ENCODE assay signal across 7 mouse cellular contexts in genomic region chr19:41914592-41914882, GRCm38 (mm10). TPM values are rescaled to one million over a fixed set of nuclear protein-coding genes. Genes with fewer than 3 reads are reported as not detected.
DNase-seq lines count a peak whose midpoint lies in the region; ATAC-seq and TF ChIP-seq lines count a peak whose summit lies in the region.
"Not testable (repeated sequence)": the region's sequence is repeated elsewhere in the genome, so short reads cannot be mapped to it uniquely, and the experiment has no call there.

No protein-coding gene starts in this region.

- H3K79me2 ChIP-seq in MEL (ENCODE audit: control insufficient read depth, insufficient read depth, low read length, poor library complexity) = peaks cover 33% of the 10 kb centered on the region

- DNase-seq in MEL (ENCODE audit: low read depth, low spot score) = peak; percentile 54
- DNase-seq in forebrain, embryonic 10.5 days (ENCODE audit: extremely low spot score, low spot score); lung, embryonic 14.5 days: not testable (repeated sequence)

- peaks cover 26 to 27% of the 10 kb centered on the region in 2 experiments for H3K36me3 ChIP-seq in MEL (ENCODE audit: control insufficient read depth in 1 of 2, insufficient read depth in 2 of 2, low read length in 2 of 2)
- peaks cover 54% of the 10 kb centered on the region for H3K36me3 ChIP-seq in forebrain, embryonic 10.5 days (replicated peaks)
- H3K36me3 ChIP-seq in heart, embryonic 15.5 days = peaks cover 37% of the 10 kb centered on the region
- peaks cover 29% of the 10 kb centered on the region for H3K36me3 ChIP-seq in intestine, postnatal 0 days (ENCODE audit: control insufficient read depth, insufficient read depth)
- peaks cover 41% of the 10 kb centered on the region for H3K36me3 ChIP-seq in limb, embryonic 13.5 days
- H3K36me3 ChIP-seq in lung, embryonic 14.5 days (ENCODE audit: insufficient read depth) = peaks cover 46% of the 10 kb centered on the region
- H3K36me3 ChIP-seq in midbrain, embryonic 16.5 days (ENCODE audit: control insufficient read depth, insufficient read depth, low read length) = peaks cover 22% of the 10 kb centered on the region

- H3K4me1 ChIP-seq in MEL (ENCODE audit: control insufficient read depth in 1 of 2, insufficient read depth in 2 of 2, low read length in 2 of 2) = peaks cover 9 to 16% of the 10 kb centered on the region in 2 experiments
- peaks cover 26% of the 10 kb centered on the region for H3K4me1 ChIP-seq in forebrain, embryonic 10.5 days
- H3K4me1 ChIP-seq in heart, embryonic 15.5 days (replicated peaks) = peaks cover 20% of the 10 kb centered on the region
- not testable (repeated sequence) for H3K4me1 ChIP-seq in intestine, postnatal 0 days (replicated peaks; ENCODE audit: control insufficient read depth, insufficient read depth, low read length); lung, embryonic 14.5 days (ENCODE audit: insufficient read depth)
- H3K4me1 ChIP-seq in limb, embryonic 13.5 days = peaks cover 28% of the 10 kb centered on the region
- H3K4me1 ChIP-seq in midbrain, embryonic 16.5 days (ENCODE audit: control insufficient read depth, insufficient read depth, low read length) = peaks cover 25% of the 10 kb centered on the region

- peak overlapping the region; percentile 75 for H3K4me2 ChIP-seq in heart, embryonic 15.5 days
- peak overlapping the region; percentile 85 for H3K4me2 ChIP-seq in intestine, postnatal 0 days (replicated peaks; ENCODE audit: low read depth)
- H3K4me2 ChIP-seq in limb, embryonic 13.5 days (replicated peaks) = peak overlapping the region; percentile 94
- H3K4me2 ChIP-seq in lung, embryonic 14.5 days = peak overlapping the region; percentile 76; the same call in 1 of the 2 replicates
- H3K4me2 ChIP-seq in midbrain, embryonic 16.5 days (ENCODE audit: low read length) = peak overlapping the region; percentile 83; the same call in 1 of the 2 replicates

- TF ChIP-seq RAD21 in MEL (IDR thresholded peaks at IDR 0.05; ENCODE audit: low read depth, low read length) = not testable (repeated sequence)

- not testable (repeated sequence) for H3K27ac ChIP-seq in MEL (ENCODE audit: control insufficient read depth, low read depth, low read length); forebrain, embryonic 10.5 days; intestine, postnatal 0 days (ENCODE audit: low read depth, low read length); limb, embryonic 13.5 days; lung, embryonic 14.5 days (ENCODE audit: low read depth); midbrain, embryonic 16.5 days (ENCODE audit: low read length)
- H3K27ac ChIP-seq in heart, embryonic 15.5 days = 0 out of 2 replicates have a peak overlapping the region, but pooled peaks have one; percentile 49

- TF ChIP-seq CTCF in MEL (IDR thresholded peaks at IDR 0.05 in 2 of 3, conservative IDR thresholded peaks at IDR 0.05 in 1 of 3; ENCODE audit: control insufficient read depth in 1 of 3, insufficient read depth in 1 of 3, low read depth in 2 of 3, low read length in 3 of 3, poor library complexity in 1 of 3, severe bottlenecking in 1 of 3) = peak; percentile 10 to 35 (median 20); a peak in 3 of 6 replicates
- TF ChIP-seq CTCF in intestine, postnatal 0 days (IDR thresholded peaks at IDR 0.05; ENCODE audit: low read depth) = not testable (repeated sequence)
- TF ChIP-seq CTCF in lung, embryonic 14.5 days (IDR thresholded peaks at IDR 0.05; ENCODE audit: low read depth) = peak; percentile 12; the same call in 1 of the 2 replicates

- H3K27me3 ChIP-seq in MEL (ENCODE audit: control insufficient read depth in 1 of 2, insufficient read depth in 2 of 2, low read length in 2 of 2); forebrain, embryonic 10.5 days (ENCODE audit: poor library complexity, severe bottlenecking); heart, embryonic 15.5 days; intestine, postnatal 0 days (replicated peaks; ENCODE audit: control insufficient read depth, insufficient read depth, low read length); limb, embryonic 13.5 days; lung, embryonic 14.5 days (ENCODE audit: insufficient read depth, low read length); midbrain, embryonic 16.5 days (ENCODE audit: control insufficient read depth, insufficient read depth, low read depth, low read length): not testable (repeated sequence)

- not testable (repeated sequence) for H3K9me3 ChIP-seq in MEL (replicated peaks; ENCODE audit: insufficient read depth, low read length); forebrain, embryonic 10.5 days; heart, embryonic 15.5 days (replicated peaks); intestine, postnatal 0 days (ENCODE audit: control insufficient read depth); limb, embryonic 13.5 days; lung, embryonic 14.5 days (ENCODE audit: low read depth, low read length); midbrain, embryonic 16.5 days (replicated peaks; ENCODE audit: control insufficient read depth, low read length, poor library complexity, severe bottlenecking)

- H3K4me3 ChIP-seq in MEL (ENCODE audit: control insufficient read depth in 1 of 2, insufficient read depth in 1 of 2, low read depth in 2 of 2, low read length in 2 of 2) = peak overlapping the region in 1 of 2 experiments; percentile 85; a peak in 1 of 4 replicates
- H3K4me3 ChIP-seq in forebrain, embryonic 10.5 days = peak overlapping the region; percentile 81
- H3K4me3 ChIP-seq in heart, embryonic 15.5 days = peak overlapping the region; percentile 98
- not testable (repeated sequence) for H3K4me3 ChIP-seq in intestine, postnatal 0 days (ENCODE audit: low read depth, low read length); midbrain, embryonic 16.5 days (ENCODE audit: low read depth, low read length)
- H3K4me3 ChIP-seq in limb, embryonic 13.5 days = peak overlapping the region; percentile 99
- H3K4me3 ChIP-seq in lung, embryonic 14.5 days (ENCODE audit: low read depth, low read length) = peak overlapping the region; percentile 95; the same call in 1 of the 2 replicates

- not testable (repeated sequence) for H3K9ac ChIP-seq in MEL (ENCODE audit: control insufficient read depth, low read depth, low read length, poor library complexity, severe bottlenecking); intestine, postnatal 0 days (ENCODE audit: low read depth, low read length); limb, embryonic 13.5 days; lung, embryonic 14.5 days; midbrain, embryonic 16.5 days (ENCODE audit: low read depth, low read length)
- H3K9ac ChIP-seq in heart, embryonic 15.5 days = 0 out of 2 replicates have a peak overlapping the region, but pooled peaks have one; percentile 98

- not testable (repeated sequence) for TF ChIP-seq POLR2A in MEL (IDR thresholded peaks at IDR 0.05; ENCODE audit: control insufficient read depth in 1 of 2, insufficient read depth in 1 of 2, low read depth in 1 of 2, low read length in 2 of 2, poor library complexity in 1 of 2)

- not testable (repeated sequence) for ATAC-seq in heart, embryonic 15.5 days (replicated peaks; ENCODE audit: insufficient number of reproducible peaks, insufficient read depth, low FRiP score, low read depth); intestine, postnatal 0 days; limb, embryonic 13.5 days (ENCODE audit: low FRiP score, low read depth); lung, embryonic 14.5 days (ENCODE audit: insufficient read depth); midbrain, embryonic 16.5 days

- not testable (repeated sequence) for TF ChIP-seq EP300 in MEL (IDR thresholded peaks at IDR 0.05; ENCODE audit: low read depth in 1 of 2, low read length in 2 of 2)

RNA-seq across cellular contexts. Expression of gene Pgam1, which starts 2.8 kb away (rescaled TPM):
- total RNA-seq in MEL (2012; rRNA removed) = 267 and 714 TPM in 2 replicates
- 100 to 1,000 TPM; 220 to 756 TPM for polyA plus RNA-seq in MEL (2012; ENCODE audit: insufficient read depth in 1 of 2, insufficient read length in 2 of 2, low read depth in 1 of 2, low replicate concordance in 2 of 2, missing spikeins in 1 of 2)
- 1,170 and 1,238 TPM in 2 replicates for polyA plus RNA-seq in forebrain, embryonic 10.5 days (2016; fragmentation: Nextera tagmentation; extraction: Ambion mirVana)
- polyA plus RNA-seq in heart, embryonic 15.5 days (2015; fragmentation: Nextera tagmentation; extraction: Ambion mirVana) = 666 and 693 TPM in 2 replicates
- 213 and 223 TPM in 2 replicates for polyA plus RNA-seq in intestine, postnatal 0 days (2015; fragmentation: Nextera tagmentation; extraction: Ambion mirVana)
- 559 and 595 TPM in 2 replicates for polyA plus RNA-seq in limb, embryonic 13.5 days (2015; fragmentation: Nextera tagmentation; extraction: Ambion mirVana)
- polyA plus RNA-seq in lung, embryonic 14.5 days (2014; fragmentation: Nextera tagmentation; extraction: Ambion mirVana) = 662 and 692 TPM in 2 replicates
- 509 and 565 TPM in 2 replicates for polyA plus RNA-seq in midbrain, embryonic 16.5 days (2015; fragmentation: Nextera tagmentation; extraction: Ambion mirVana)

RNA-seq across cellular contexts. Expression of gene Rrp12, which starts 18.6 kb away (rescaled TPM):
- 93.8 and 106 TPM in 2 replicates for total RNA-seq in MEL (2012; rRNA removed)
- polyA plus RNA-seq in MEL (2012; ENCODE audit: insufficient read depth in 1 of 2, insufficient read length in 2 of 2, low read depth in 1 of 2, low replicate concordance in 2 of 2, missing spikeins in 1 of 2) = 100 to 1,000 TPM in 1 of 2 experiments, 10 to 100 TPM in 1; 44.5 to 134 TPM
- 43.8 and 43.9 TPM in 2 replicates for polyA plus RNA-seq in forebrain, embryonic 10.5 days (2016; fragmentation: Nextera tagmentation; extraction: Ambion mirVana)
- 7.4 and 10.1 TPM in 2 replicates for polyA plus RNA-seq in heart, embryonic 15.5 days (2015; fragmentation: Nextera tagmentation; extraction: Ambion mirVana)
- 4.7 and 5.0 TPM in 2 replicates for polyA plus RNA-seq in intestine, postnatal 0 days (2015; fragmentation: Nextera tagmentation; extraction: Ambion mirVana)
- polyA plus RNA-seq in limb, embryonic 13.5 days (2015; fragmentation: Nextera tagmentation; extraction: Ambion mirVana) = 17.4 and 19.6 TPM in 2 replicates
- polyA plus RNA-seq in lung, embryonic 14.5 days (2014; fragmentation: Nextera tagmentation; extraction: Ambion mirVana) = 13.6 and 15.6 TPM in 2 replicates
- 19.2 TPM in 2 replicates for polyA plus RNA-seq in midbrain, embryonic 16.5 days (2015; fragmentation: Nextera tagmentation; extraction: Ambion mirVana)

RNA-seq across cellular contexts. Expression of gene Exosc1, which starts 18.7 kb away (rescaled TPM):
- 101 and 118 TPM in 2 replicates for total RNA-seq in MEL (2012; rRNA removed)
- 100 to 1,000 TPM; 162 to 390 TPM for polyA plus RNA-seq in MEL (2012; ENCODE audit: insufficient read depth in 1 of 2, insufficient read length in 2 of 2, low read depth in 1 of 2, low replicate concordance in 2 of 2, missing spikeins in 1 of 2)
- polyA plus RNA-seq in forebrain, embryonic 10.5 days (2016; fragmentation: Nextera tagmentation; extraction: Ambion mirVana) = 101 and 103 TPM in 2 replicates
- 39.3 and 46.9 TPM in 2 replicates for polyA plus RNA-seq in heart, embryonic 15.5 days (2015; fragmentation: Nextera tagmentation; extraction: Ambion mirVana)
- polyA plus RNA-seq in intestine, postnatal 0 days (2015; fragmentation: Nextera tagmentation; extraction: Ambion mirVana) = 32.3 and 33.3 TPM in 2 replicates
- 82.5 and 86.4 TPM in 2 replicates for polyA plus RNA-seq in limb, embryonic 13.5 days (2015; fragmentation: Nextera tagmentation; extraction: Ambion mirVana)
- 84.5 and 93.0 TPM in 2 replicates for polyA plus RNA-seq in lung, embryonic 14.5 days (2014; fragmentation: Nextera tagmentation; extraction: Ambion mirVana)
- 59.1 and 61.3 TPM in 2 replicates for polyA plus RNA-seq in midbrain, embryonic 16.5 days (2015; fragmentation: Nextera tagmentation; extraction: Ambion mirVana)

RNA-seq across cellular contexts. Expression of gene Zdhhc16, which starts 18.7 kb away (rescaled TPM):
- 95.2 and 99.2 TPM in 2 replicates for total RNA-seq in MEL (2012; rRNA removed)
- polyA plus RNA-seq in MEL (2012; ENCODE audit: insufficient read depth in 1 of 2, insufficient read length in 2 of 2, low read depth in 1 of 2, low replicate concordance in 2 of 2, missing spikeins in 1 of 2) = 100 to 1,000 TPM in 1 of 2 experiments, not detected in 1; 128 TPM
- 85.8 and 92.4 TPM in 2 replicates for polyA plus RNA-seq in forebrain, embryonic 10.5 days (2016; fragmentation: Nextera tagmentation; extraction: Ambion mirVana)
- 46.5 and 62.7 TPM in 2 replicates for polyA plus RNA-seq in heart, embryonic 15.5 days (2015; fragmentation: Nextera tagmentation; extraction: Ambion mirVana)
- 37.7 and 38.4 TPM in 2 replicates for polyA plus RNA-seq in intestine, postnatal 0 days (2015; fragmentation: Nextera tagmentation; extraction: Ambion mirVana)
- 98.7 and 99.3 TPM in 2 replicates for polyA plus RNA-seq in limb, embryonic 13.5 days (2015; fragmentation: Nextera tagmentation; extraction: Ambion mirVana)
- polyA plus RNA-seq in lung, embryonic 14.5 days (2014; fragmentation: Nextera tagmentation; extraction: Ambion mirVana) = 73.4 and 80.8 TPM in 2 replicates
- 84.2 and 90.2 TPM in 2 replicates for polyA plus RNA-seq in midbrain, embryonic 16.5 days (2015; fragmentation: Nextera tagmentation; extraction: Ambion mirVana)
